Mouse (Mus musculus): Measurements from ENCODE around the gene Krt76. TPM values are rescaled to one million over a fixed set of nuclear protein-coding genes. Genes with fewer than 3 reads are reported as not detected.

The Krt76 gene
- polyA plus RNA-seq, 1 experiment from 2014 or later: not detected

Small RNA genes within 50 kb of the gene (microRNA-seq; reads per million reads assigned to microRNA genes)
- not detected for gene Gm44356

Other genes starting within 250 kb of the Krt76 start
- gene Gm5478, start 245.5 kb downstream of the Krt76 start, polyA plus RNA-seq (2015; fragmentation: Nextera tagmentation; extraction: Ambion mirVana): not detected in 2 replicates
- gene Krt6b, start 212.6 kb downstream of the Krt76 start, polyA plus RNA-seq (2015; fragmentation: Nextera tagmentation; extraction: Ambion mirVana): not detected in 2 replicates
- 0.05 and 0.17 TPM in 2 replicates for gene Krt6a, start 198.6 kb downstream of the Krt76 start, polyA plus RNA-seq (2015; fragmentation: Nextera tagmentation; extraction: Ambion mirVana)
- 0.14 and 0.53 TPM in 2 replicates for gene Krt5, start 180.0 kb downstream of the Krt76 start, polyA plus RNA-seq (2015; fragmentation: Nextera tagmentation; extraction: Ambion mirVana)
- gene Krt71, start 149.8 kb downstream of the Krt76 start, polyA plus RNA-seq (2015; fragmentation: Nextera tagmentation; extraction: Ambion mirVana): not detected in 2 replicates
- gene Krt72, start 106.5 kb downstream of the Krt76 start, polyA plus RNA-seq (2015; fragmentation: Nextera tagmentation; extraction: Ambion mirVana): not detected in 2 replicates
- gene Krt73, start 90.6 kb downstream of the Krt76 start, polyA plus RNA-seq (2015; fragmentation: Nextera tagmentation; extraction: Ambion mirVana): not detected in 2 replicates
- not detected in 2 replicates for gene Krt2, start 74.8 kb downstream of the Krt76 start, polyA plus RNA-seq (2015; fragmentation: Nextera tagmentation; extraction: Ambion mirVana)
- 0.08 and 0.70 TPM in 2 replicates for gene Krt1, start 42.1 kb downstream of the Krt76 start, polyA plus RNA-seq (2015; fragmentation: Nextera tagmentation; extraction: Ambion mirVana)
- 0.22 TPM in 1 of 2 replicates, not detected in the other for gene Krt77, start 23.2 kb downstream of the Krt76 start, polyA plus RNA-seq (2015; fragmentation: Nextera tagmentation; extraction: Ambion mirVana)
- 0.22 and 0.29 TPM in 2 replicates for gene Krt4, start 31.8 kb upstream of the Krt76 start, polyA plus RNA-seq (2015; fragmentation: Nextera tagmentation; extraction: Ambion mirVana)
- not detected in 2 replicates for gene Krt79, start 47.4 kb upstream of the Krt76 start, polyA plus RNA-seq (2015; fragmentation: Nextera tagmentation; extraction: Ambion mirVana)
- 0.06 TPM in 1 of 2 replicates, not detected in the other for gene Krt78, start 61.4 kb upstream of the Krt76 start, polyA plus RNA-seq (2015; fragmentation: Nextera tagmentation; extraction: Ambion mirVana)
- gene Krt8, start 111.6 kb upstream of the Krt76 start, polyA plus RNA-seq (2015; fragmentation: Nextera tagmentation; extraction: Ambion mirVana): 114 and 118 TPM in 2 replicates
- gene Krt18, start 135.3 kb upstream of the Krt76 start, polyA plus RNA-seq (2015; fragmentation: Nextera tagmentation; extraction: Ambion mirVana): 107 and 121 TPM in 2 replicates
- 43.5 and 48.3 TPM in 2 replicates for gene Eif4b, start 180.9 kb upstream of the Krt76 start, polyA plus RNA-seq (2015; fragmentation: Nextera tagmentation; extraction: Ambion mirVana)
- gene Tns2, start 207.5 kb upstream of the Krt76 start, polyA plus RNA-seq (2015; fragmentation: Nextera tagmentation; extraction: Ambion mirVana): 4.7 and 5.4 TPM in 2 replicates
- 12.9 and 14.6 TPM in 2 replicates for gene Spryd3, start 243.3 kb upstream of the Krt76 start, polyA plus RNA-seq (2015; fragmentation: Nextera tagmentation; extraction: Ambion mirVana)